Mouse (Mus musculus): ENCODE results near the gene Abhd6. TPM values are rescaled to one million over a fixed set of nuclear protein-coding genes. Genes with fewer than 3 reads are reported as not detected.

Gene Abhd6
- total RNA-seq, 1 experiment = 11.7 TPM

- Histone ChIP-seq H3K9me3 (ENCODE audit: control insufficient read depth, insufficient read depth, low read depth, low read length) (no peaks in the 10 kb centered on the region), H3K4me3 (ENCODE audit: insufficient read depth in 1 of 2, low read depth in 1 of 2, low read length in 2 of 2, poor library complexity in 1 of 2, severe bottlenecking in 1 of 2) (no peak overlapping the region), H3K36me3 (ENCODE audit: control insufficient read depth, insufficient read depth, low read length, poor library complexity, severe bottlenecking) (no peaks in the 10 kb centered on the region; the same call in 1 of the 2 replicates), H3K9ac (ENCODE audit: insufficient read depth, low read depth, low read length, poor library complexity, severe bottlenecking) (no peak overlapping the region), H3K4me1 (ENCODE audit: control insufficient read depth in 2 of 2, insufficient read depth in 2 of 2, low read length in 2 of 2, poor library complexity in 1 of 2) (peaks cover 4 to 18% of the 10 kb centered on the region in 2 experiments; a peak in 3 of 4 replicates), H3K27ac (ENCODE audit: insufficient read depth, low read depth, low read length, poor library complexity, severe bottlenecking) (0 out of 2 replicates have a peak overlapping the region, but pooled peaks have one; percentile 27)
- in situ Hi-C loops (cut with MboI; ENCODE audit: low sequenced_read_pairs in 2 of 2, unreplicated experiment in 2 of 2) = no loop called here
- DNase-seq (ENCODE audit: low read depth, low spot score) = no peak
- 0 out of 2 replicates have a peak, but pooled peaks have one; percentile 37 for TF ChIP-seq MAFK (IDR thresholded peaks at IDR 0.05; ENCODE audit: insufficient read depth, low read depth, low read length)
- no peak for TF ChIP-seq HCFC1 (IDR thresholded peaks at IDR 0.05; ENCODE audit: borderline replicate concordance, insufficient read depth, low read length)
These were observed 57.2 kb downstream of the Abhd6 start for GRCm38 (mm10) chr14:8059938-8060337.

DNA sequence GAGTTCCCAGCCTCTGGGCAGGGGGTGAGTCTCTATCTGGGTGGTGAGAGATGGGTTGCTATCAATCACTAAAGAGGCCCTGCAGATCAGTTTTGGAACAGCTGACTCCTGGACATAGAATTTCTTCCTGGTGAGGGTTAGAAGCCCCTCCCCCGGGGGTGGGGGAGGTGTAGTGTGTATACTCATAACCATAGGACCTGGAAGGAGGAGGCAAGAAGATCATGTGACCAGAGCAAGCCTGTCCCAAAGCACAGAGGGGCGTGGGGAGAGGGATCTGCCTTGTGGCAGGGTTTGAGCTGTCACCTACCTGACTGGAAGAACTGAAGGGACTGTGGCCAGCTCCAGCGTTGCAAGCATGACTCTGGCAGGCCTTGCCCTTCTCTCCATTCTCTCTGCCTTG lies 59.4 kb downstream of the Abhd6 start:
- no peak overlapping the region; the same call in 1 of the 2 replicates for H3K9ac ChIP-seq (ENCODE audit: insufficient read depth, low read depth, low read length, poor library complexity, severe bottlenecking)
- DNase-seq (ENCODE audit: low read depth, low spot score) = peak; percentile 40
- no peak overlapping the region for H3K4me3 ChIP-seq (ENCODE audit: insufficient read depth in 1 of 2, low read depth in 1 of 2, low read length in 2 of 2, poor library complexity in 1 of 2, severe bottlenecking in 1 of 2)
- H3K27ac ChIP-seq (ENCODE audit: insufficient read depth, low read depth, low read length, poor library complexity, severe bottlenecking) = peak overlapping the region; percentile 63; the same call in 1 of the 2 replicates
- H3K9me3 ChIP-seq (ENCODE audit: control insufficient read depth, insufficient read depth, low read depth, low read length) = no peaks in the 10 kb centered on the region
- TF ChIP-seq CHD2 (IDR thresholded peaks at IDR 0.05; ENCODE audit: low read depth, low read length) (0 out of 2 replicates have a peak, but pooled peaks have one; percentile 12), ZNF384 (IDR thresholded peaks at IDR 0.05; ENCODE audit: low read depth, low read length) (no peak), HCFC1 (IDR thresholded peaks at IDR 0.05; ENCODE audit: borderline replicate concordance, insufficient read depth, low read length) (no peak)
- no peaks in the 10 kb centered on the region; the same call in 1 of the 2 replicates for H3K36me3 ChIP-seq (ENCODE audit: control insufficient read depth, insufficient read depth, low read length, poor library complexity, severe bottlenecking)
- in situ Hi-C loops (cut with MboI; ENCODE audit: low sequenced_read_pairs in 2 of 2, unreplicated experiment in 2 of 2) = no loop called here
- peaks cover 4 to 14% of the 10 kb centered on the region in 2 experiments; a peak in 3 of 4 replicates for H3K4me1 ChIP-seq (ENCODE audit: control insufficient read depth in 2 of 2, insufficient read depth in 2 of 2, low read length in 2 of 2, poor library complexity in 1 of 2)

GRCm38 (mm10) chr14:8062537-8063301 lies 60.0 kb downstream of the Abhd6 start:
- in situ Hi-C loops (cut with MboI; ENCODE audit: low sequenced_read_pairs in 2 of 2, unreplicated experiment in 2 of 2) = no loop called here
- peaks cover 4 to 12% of the 10 kb centered on the region in 2 experiments; a peak in 3 of 4 replicates for H3K4me1 ChIP-seq (ENCODE audit: control insufficient read depth in 2 of 2, insufficient read depth in 2 of 2, low read length in 2 of 2, poor library complexity in 1 of 2)

DNA sequence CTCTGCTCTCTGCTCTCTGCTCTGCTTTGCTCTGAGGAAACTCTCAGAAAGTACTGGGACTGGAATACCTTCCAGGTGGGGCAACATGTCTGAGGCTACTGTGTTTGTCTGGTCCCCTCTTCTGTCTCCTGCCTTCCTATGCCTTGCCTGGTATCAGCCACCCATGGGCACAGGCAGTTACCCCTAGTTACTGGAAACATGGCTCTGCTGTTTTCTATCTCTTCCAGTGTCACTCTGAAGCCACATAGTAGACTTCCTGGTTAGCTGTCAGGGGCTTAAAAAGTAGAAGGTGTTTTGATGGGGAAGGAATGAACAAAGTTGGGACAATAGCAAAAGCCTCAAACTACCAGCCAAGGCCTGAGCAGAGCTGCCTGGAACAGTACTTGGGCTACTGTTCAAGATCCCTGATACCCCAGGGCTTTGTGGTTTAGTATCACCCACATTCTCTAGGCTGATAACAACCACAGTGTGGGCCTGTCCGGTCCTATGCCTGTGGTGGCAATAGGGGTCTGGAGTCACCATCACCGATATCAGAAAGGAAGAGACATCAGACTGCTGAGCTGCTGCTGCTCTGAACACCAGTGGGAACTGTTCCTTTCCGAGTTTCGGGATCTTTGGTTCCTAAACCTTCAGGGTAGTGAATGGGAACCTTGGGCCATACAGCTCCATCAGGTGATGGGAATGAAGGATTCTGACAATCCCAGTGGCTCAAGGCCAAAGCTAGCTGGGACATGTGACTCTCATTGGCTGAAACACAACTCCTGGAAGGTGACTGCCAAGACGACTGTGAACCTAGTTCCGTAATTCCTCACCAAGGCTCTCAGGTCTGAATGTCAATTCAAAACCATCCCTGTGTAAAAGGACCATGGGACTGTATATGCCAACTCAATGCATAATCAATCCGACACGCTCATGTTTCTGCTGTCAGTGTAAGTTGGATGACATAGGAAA lies 61.4 kb downstream of the Abhd6 start:
- H3K9ac ChIP-seq (ENCODE audit: insufficient read depth, low read depth, low read length, poor library complexity, severe bottlenecking) = no peak overlapping the region
- no peak for TF ChIP-seq HCFC1 (IDR thresholded peaks at IDR 0.05; ENCODE audit: borderline replicate concordance, insufficient read depth, low read length)
- no peak for TF ChIP-seq ZNF384 (IDR thresholded peaks at IDR 0.05; ENCODE audit: low read depth, low read length)
- no peak for TF ChIP-seq CHD2 (IDR thresholded peaks at IDR 0.05; ENCODE audit: low read depth, low read length)
- TF ChIP-seq ZC3H11A (IDR thresholded peaks at IDR 0.05; ENCODE audit: borderline replicate concordance, low read depth, low read length) = no peak
- TF ChIP-seq MAFK (IDR thresholded peaks at IDR 0.05; ENCODE audit: insufficient read depth, low read depth, low read length) = no peak
- no peak overlapping the region for H3K4me3 ChIP-seq (ENCODE audit: insufficient read depth in 1 of 2, low read depth in 1 of 2, low read length in 2 of 2, poor library complexity in 1 of 2, severe bottlenecking in 1 of 2)
- no peak for DNase-seq (ENCODE audit: low read depth, low spot score)
- no peaks in the 10 kb centered on the region for H3K9me3 ChIP-seq (ENCODE audit: control insufficient read depth, insufficient read depth, low read depth, low read length)
- in situ Hi-C loops (cut with MboI; ENCODE audit: low sequenced_read_pairs in 2 of 2, unreplicated experiment in 2 of 2) = no loop called here
- H3K27ac ChIP-seq (ENCODE audit: insufficient read depth, low read depth, low read length, poor library complexity, severe bottlenecking) = no peak overlapping the region
- H3K4me1 ChIP-seq (ENCODE audit: control insufficient read depth in 2 of 2, insufficient read depth in 2 of 2, low read length in 2 of 2, poor library complexity in 1 of 2) = peaks cover 4 to 12% of the 10 kb centered on the region in 2 experiments; a peak in 3 of 4 replicates
- no peaks in the 10 kb centered on the region; the same call in 1 of the 2 replicates for H3K36me3 ChIP-seq (ENCODE audit: control insufficient read depth, insufficient read depth, low read length, poor library complexity, severe bottlenecking)

More at GRCm38 (mm10) chr14:8062537-8063301, 60.0 kb downstream of the Abhd6 start:
- H3K4me3 ChIP-seq (ENCODE audit: insufficient read depth in 1 of 2, low read depth in 1 of 2, low read length in 2 of 2, poor library complexity in 1 of 2, severe bottlenecking in 1 of 2) = no peak overlapping the region
- peak overlapping the region; percentile 63; the same call in 1 of the 2 replicates for H3K27ac ChIP-seq (ENCODE audit: insufficient read depth, low read depth, low read length, poor library complexity, severe bottlenecking)
- TF ChIP-seq MAFK (IDR thresholded peaks at IDR 0.05; ENCODE audit: insufficient read depth, low read depth, low read length) = no peak
- TF ChIP-seq ZNF384 (IDR thresholded peaks at IDR 0.05; ENCODE audit: low read depth, low read length) = no peak
- TF ChIP-seq ZC3H11A (IDR thresholded peaks at IDR 0.05; ENCODE audit: borderline replicate concordance, low read depth, low read length) = no peak
- TF ChIP-seq CHD2 (IDR thresholded peaks at IDR 0.05; ENCODE audit: low read depth, low read length) = no peak
- TF ChIP-seq HCFC1 (IDR thresholded peaks at IDR 0.05; ENCODE audit: borderline replicate concordance, insufficient read depth, low read length) = no peak
- no peak for DNase-seq (ENCODE audit: low read depth, low spot score)
- no peaks in the 10 kb centered on the region for H3K9me3 ChIP-seq (ENCODE audit: control insufficient read depth, insufficient read depth, low read depth, low read length)
- H3K36me3 ChIP-seq (ENCODE audit: control insufficient read depth, insufficient read depth, low read length, poor library complexity, severe bottlenecking) = no peaks in the 10 kb centered on the region; the same call in 1 of the 2 replicates
- H3K9ac ChIP-seq (ENCODE audit: insufficient read depth, low read depth, low read length, poor library complexity, severe bottlenecking) = no peak overlapping the region

Measured in ES-E14 (cell line).